Mouse (Mus musculus) E14TG2a.4 (cell line): ENCODE results near the gene Nid1.
"Not testable (repeated sequence)": the region's sequence is repeated elsewhere in the genome, so short reads cannot be mapped to it uniquely, and the experiment has no call there.

ENCODE experiments used
- CTCF ChIP-seq: conservative IDR thresholded peaks from 2 replicates; pipeline ENCODE4 v1.5.1; 2014; ENCODE audit warnings: low read length
- POU5F1 ChIP-seq: IDR thresholded peaks from 2 replicates; pipeline ENCODE4 v1.6.1; 2014; ENCODE audit warnings: low read length, borderline replicate concordance

GRCm38 (mm10) chr13:13453332-13453731, 16.0 kb downstream of the Nid1 start:
- not testable (repeated sequence) for TF ChIP-seq POU5F1, CTCF
